Mouse (Mus musculus) induced T-regulatory cell, adult 2 months (primary cell): ENCODE measurements around the gene Sftpd.

Experiments used
- DNase-seq: peaks from one replicate; pipeline ENCODE4 v3.0.0-alpha.2; 2012; ENCODE audit warnings: low read depth

Gene Sftpd

DNA sequence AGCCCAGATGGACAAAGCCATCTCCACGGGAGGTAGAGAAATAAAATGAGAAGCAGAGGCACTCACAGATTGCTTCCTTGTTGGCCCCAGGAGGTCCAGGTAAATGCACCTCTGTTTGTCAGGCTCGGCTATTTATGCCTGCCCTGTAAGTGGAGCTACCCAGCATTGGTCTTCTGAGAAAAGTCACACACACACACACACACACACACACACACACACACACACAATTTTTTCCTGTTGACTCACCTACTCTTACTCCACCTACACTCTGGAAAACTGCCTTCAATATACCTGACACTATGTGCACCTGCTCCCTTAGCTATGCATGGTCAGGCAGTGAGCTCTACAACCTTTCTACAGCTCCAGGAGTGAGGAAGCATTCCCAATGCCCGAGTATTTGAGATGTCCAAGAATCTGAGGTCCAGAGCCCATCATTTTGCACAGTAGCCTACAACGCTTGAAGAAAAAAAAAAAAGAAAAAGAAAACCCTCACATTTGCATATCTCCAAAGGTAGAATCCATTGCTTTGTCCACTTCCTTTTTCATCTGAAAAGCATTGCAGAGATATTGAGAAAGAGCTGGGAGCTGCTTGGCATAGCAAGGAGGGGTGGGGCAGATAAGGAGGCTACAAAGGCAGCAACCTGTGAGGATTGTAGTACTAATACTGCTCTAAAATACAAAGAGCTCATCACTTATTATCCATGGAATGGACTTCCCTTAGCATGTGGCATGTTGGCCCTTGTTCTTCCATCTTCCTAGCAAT, at the start of gene Sftpd:
Gene Sftpd, minus strand, starts transcription at position 91 of the 763 bp plus-strand sequence.
- no peak for DNase-seq

DNA sequence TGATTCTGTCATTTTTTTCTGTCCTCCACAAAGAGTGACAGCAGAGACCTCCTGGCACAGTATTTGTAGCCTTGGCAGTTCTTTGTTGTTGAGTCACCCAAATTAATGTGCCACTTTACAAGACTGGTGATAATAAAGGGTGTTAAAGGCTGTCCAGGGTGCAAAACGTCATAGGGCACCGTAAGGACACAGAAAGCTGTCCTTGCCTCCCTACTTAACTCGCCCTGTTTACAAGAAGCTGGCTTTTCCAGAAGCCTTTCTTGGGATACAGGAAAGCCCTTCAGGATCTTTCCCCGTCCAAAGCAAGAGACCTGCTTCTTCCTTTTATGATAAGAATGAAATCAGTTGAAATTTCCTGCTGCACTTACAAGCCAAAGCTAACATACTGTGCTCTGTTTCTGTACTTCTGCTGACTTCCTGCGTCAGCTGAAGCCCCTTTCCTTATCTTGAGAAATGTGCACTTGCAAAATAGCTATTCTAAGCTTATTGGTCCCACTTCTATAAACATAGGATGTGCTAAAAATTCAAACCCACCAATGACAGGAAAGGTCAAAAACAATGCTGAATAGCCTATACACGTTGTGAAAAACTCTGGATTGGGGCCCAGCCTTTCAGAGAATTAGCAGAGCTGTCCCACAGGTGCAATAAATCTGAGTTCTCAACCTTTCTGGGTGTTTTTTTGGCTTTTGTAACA, 13.2 kb upstream of the Sftpd start:
- DNase-seq, result no peak

DNA sequence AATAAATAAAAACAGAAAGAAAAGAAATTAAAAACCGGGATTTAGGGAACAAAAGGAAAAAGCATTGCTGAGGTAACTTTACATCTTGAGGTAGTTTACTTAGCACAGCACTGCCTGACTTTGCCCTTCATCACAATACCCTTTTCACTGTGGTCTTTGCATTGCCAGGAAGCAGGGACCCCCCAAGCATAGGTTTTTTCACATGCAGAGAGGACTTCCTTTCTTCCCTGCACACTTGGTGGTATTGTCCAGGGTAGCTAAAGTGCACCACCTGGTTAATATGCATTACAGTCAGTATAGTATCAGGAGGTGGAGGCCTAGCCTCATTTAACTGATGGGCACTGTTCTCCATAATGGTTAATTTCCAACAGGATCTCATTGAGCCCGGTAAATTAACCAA, 4.5 kb upstream of the Sftpd start:
- no peak for DNase-seq

DNA sequence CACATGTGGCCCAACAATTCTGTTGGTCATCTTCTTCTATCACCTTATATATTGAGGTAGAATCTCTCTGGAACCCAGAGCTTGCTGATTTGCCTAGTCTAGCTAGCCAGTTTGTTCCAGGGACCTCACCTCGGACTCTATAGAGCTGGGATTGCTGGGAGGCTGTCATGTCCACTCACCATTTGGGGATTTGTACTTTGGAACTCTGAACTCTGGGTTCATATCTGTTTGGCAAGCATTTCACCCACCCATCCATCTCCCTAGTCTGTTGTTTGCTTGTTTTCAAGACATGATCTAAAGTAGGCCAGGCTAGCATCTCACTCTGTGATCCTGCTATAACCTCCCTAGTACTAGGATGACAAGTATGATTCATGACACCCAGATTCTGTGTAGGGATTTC, 10.1 kb downstream of the Sftpd start:
- DNase-seq, result no peak

DNA sequence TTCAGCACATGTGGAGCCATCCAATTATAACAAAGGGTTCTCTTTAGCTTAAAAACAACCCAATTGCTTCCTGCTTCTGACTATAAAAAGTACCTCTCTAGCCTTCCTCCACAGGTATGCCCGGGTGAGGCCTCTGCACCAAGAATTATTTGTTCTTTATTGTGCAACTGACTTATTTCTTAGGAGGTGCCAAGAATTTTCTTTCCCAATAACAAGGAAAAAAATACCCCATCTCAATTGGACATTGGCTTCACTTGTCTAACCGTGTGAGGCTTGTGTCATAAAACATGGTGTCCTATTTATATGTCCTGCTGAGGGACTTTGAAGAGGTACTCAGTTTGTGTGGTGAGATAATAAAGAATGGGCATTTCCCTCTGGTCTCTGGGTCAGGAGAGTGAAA, 14.4 kb downstream of the Sftpd start:
- DNase-seq, result no peak

DNA sequence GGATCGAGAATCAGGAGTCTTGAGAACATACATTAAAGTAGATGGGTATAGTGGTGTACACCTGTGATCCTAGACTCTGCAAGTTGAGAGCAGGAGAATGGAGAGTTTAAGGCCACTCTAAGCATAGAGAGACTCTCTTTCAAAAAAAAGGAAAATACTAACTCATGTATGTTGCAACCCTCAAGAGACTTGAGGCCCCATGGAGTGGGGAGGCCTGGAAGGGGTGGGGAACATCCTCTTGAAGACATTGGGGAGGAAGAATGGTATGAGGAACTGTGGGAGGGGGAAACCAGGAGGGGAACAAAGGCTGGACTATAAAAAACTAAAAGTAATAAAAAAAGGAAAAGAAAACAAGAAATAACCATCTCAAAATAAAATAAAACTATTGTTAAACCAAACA, 16.4 kb downstream of the Sftpd start:
- DNase-seq, result no peak

DNA sequence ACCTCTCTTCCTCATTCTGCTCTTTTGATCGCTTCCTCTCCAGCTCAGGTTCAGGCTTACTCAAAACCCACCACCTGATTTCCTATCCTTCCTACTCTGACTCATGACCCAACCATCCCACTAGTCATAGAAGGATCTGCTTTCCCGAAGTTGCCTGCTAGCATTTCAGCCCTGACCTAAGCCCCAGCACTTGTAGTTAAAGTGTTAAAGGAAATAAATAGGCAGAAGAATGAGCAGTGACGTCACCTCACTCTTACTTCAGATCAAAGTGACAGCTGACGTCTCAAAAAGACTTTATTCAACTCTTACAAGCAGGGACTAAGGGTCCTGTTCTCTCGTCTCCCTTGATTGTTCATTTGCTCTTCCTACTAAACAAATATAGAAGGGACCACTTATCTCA, 17.7 kb downstream of the Sftpd start:
- DNase-seq, result no peak

DNA sequence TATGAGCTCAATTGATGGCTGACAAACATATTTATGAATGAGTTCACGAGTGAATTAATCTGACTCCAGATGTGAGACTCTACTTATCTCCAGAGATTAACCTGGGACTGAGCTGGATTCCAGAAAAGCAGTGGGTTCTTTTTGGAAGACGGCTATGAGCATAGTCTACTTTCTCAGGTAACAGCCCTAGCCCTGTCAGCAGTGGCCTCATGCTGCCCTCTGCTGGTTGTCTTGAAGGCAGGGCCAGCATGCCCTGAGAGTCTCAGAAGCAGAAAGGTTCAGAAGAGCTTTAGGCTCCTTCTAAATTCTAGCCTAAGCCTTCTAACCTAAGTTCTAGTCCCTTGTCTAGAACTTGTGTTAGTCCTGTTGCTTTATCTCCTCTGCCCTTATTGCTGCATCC, 22.3 kb downstream of the Sftpd start:
- DNase-seq, result no peak

DNA sequence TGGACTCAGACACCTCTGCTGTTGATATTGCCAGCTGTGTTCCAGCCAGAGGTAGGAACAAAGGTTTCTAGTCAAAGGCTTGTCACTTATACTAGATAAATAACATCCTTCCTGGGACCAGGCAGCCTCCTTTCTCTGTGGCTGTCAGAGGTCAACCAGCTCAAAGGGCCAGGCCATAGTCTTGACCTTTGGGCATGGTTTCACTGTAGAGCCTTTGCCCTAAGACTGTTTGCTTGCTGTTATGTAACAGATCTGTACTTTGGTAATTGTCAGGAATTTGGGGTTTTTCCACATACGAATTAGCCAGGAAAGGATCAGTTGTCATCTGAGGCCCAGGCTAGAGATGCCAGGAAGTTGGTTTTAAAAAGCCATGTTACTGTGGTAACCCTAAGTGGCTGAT, 24.2 kb downstream of the Sftpd start:
- no peak for DNase-seq

DNA sequence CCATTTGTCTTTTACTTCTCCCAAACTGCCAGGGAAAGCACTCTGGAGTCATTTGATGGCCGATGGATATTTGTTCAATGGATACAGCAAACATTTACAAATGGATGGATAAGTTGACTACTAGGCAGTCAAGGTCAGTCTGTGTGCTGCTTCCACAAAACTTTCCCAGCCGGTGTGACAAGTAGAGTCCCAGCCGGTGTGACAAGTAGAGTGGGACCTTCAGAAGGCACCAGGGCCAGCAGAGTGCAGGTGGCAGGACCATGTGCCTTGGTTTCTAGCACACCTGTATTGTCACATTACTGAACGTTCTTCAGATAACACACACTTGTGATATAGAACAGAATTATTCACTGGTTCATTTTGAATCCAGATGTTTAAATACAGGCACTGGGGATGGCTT, 24.9 kb downstream of the Sftpd start:
- DNase-seq, result no peak

DNA sequence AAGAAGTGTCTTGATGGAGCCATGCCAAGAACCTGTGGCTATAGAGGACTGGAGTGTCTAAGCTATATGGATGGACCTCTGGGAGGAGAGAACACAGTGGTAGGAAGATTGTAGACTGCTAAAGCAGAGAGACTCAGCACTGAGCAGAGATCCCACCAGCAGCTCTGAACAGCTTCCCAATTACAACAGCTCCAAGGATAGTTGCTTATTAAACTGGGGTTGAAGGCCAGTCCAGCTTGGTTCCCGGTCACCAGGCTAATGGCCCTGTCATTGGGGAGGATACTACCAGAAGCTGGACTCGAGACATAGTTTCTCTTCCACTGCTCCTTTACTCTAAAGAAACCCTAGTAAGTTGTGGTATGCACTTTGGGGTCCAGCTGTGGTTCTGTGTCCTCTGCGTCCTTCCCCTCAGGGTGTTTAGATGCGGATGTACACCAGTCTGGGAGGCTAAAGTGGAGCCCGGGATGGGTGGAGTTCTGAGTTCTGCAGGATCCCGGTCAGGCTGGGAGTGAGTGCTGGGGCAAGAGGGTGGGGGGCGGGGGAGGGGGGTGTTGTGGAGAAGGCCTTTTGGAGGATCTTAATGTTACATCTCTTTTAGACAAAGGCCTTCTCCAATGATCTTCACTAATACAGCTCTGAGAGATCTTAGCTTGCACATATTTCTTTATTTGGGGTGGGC, 33.6 kb downstream of the Sftpd start, which contains the start of gene Mbl1:
Gene Mbl1, plus strand, starts transcription at position 239 of the 679 bp plus-strand sequence.
- no peak for DNase-seq

DNA sequence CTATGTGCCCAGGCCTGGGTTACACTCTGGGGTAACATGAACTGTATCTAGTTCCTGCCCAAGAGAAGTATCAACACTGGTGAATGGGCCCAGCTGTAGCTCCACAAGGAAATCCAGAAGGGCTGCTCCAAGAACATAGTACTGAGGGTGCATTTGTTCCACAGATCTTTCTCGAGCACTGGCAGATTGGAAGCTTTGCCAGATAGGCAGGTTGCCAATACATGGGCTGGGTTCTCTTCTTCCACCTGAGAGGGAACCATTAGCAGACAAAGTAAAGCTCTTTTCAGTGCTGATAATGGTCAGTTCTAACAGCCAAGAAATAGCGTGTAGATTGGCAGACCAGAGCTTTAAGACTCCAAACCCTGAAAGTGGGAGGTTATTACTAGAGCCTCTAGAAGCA, 37.6 kb downstream of the Sftpd start:
- DNase-seq, result no peak

DNA sequence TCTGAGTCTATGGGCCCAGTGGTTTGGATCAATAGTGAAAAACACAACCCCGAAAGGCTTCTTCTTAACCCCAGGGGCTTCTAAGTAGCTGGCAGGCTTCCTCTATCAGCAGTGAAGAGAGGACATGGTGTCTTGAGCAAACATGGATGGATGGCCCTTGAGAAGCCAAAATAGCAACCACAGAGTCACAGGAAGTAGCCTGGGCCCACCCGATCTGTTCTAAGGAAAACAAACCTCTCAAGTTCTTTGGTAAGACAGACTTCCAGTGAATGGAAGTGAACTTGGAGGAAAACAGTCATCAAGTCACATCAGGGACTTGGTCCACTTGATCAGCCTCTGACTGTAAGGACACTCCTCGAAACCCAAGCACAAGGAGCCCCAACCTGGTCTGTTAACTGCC, 38.0 kb downstream of the Sftpd start:
- no peak for DNase-seq

DNA sequence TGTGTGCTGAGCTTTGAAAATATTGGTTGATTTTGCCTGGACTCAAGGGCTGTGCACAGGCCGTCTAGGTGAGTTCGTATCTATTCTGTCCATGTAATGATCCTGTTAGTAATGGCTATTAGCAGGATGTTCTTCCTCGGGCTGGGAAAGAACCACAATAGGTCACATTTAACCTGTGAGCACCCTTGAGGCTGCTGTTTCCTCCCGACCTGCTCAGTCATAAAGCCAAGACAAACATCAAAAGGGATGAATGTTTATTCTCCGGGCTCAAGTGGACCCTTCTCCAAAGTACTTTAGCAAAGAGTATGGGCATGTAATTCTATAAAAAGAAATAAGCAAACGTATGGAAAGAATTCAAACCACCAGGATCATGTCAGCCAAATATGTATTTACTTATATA, 38.9 kb downstream of the Sftpd start:
- DNase-seq, result no peak

DNA sequence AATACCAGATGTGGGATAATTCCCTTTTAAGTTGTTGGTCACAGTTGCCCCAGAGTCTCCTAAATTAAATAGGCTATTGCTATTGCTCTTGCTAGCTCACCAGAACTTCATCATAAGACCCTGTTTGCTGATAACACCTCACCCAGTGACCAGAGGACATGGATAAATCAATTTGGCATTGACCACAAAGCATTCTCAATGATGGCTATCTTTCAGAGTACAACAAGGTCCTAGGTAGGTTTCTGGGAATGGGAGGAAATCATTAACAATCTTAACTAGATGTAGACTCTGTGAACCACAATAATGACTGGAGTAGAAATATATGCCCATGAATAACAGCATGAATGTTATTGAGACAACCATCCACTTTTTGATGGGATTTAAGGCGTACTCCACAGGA, 44.3 kb downstream of the Sftpd start:
- no peak for DNase-seq

DNA sequence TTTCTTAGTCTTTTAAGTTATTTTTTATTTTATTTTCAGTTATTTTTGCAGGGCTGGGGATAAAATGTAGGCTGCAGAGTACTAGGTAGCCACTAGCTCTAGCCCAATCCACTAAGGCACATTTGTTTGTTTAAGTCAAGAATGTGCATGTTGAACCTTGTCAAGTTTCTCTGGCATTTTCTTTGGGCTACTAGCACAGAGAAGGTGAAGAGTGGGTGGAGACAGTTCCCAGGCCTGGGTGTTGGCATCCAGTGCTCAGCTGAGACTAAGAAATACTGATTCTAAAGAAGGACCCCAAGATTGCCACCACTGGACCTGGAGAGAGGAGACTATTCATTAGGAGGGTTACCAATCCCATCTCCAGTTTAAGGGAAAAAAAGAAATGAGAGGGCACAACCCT, 47.9 kb downstream of the Sftpd start:
- DNase-seq, result no peak

DNA sequence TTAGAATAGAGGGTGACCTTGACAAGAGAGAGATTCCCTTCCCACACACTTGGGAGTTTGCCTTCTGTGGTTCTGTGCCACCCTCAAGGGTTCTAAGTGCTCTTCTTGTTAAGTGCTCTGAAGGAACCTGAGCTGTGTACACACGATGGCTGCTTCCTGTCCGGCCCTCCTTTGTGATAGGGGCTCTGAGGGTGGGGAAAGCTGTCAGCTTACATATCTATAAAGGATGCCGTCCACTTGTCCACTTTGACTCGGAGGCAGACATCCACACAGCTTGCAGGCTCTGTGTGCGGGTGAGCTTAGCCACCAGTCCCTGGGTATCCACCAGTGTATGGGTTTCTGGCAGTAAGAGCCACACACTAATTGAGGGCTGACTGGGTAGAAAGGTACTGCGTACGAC, 53.4 kb downstream of the Sftpd start, which contains the start of gene Sftpa1:
Gene Sftpa1, plus strand, starts transcription at position 243 of the 400 bp plus-strand sequence.
- DNase-seq, result no peak

DNA sequence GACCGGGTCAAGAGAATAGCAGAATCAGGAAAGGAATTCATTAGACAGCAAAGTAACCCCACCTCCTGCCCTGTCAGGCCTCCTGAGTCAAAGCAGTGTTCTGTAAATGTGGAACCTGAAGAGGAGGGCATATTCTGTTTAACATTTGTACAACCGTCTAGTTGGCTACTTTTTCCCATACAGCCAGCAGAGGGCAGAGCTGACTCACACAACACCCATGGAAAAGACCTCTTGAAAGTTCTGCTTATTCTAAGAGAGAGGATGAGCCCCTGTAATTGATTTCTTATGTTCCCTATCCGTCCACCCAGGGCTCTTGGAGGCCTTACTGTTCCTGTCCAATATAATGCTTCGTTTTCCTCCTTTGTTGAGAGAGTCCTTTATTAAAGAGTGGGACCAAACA, 57.0 kb downstream of the Sftpd start:
- no peak for DNase-seq

DNA sequence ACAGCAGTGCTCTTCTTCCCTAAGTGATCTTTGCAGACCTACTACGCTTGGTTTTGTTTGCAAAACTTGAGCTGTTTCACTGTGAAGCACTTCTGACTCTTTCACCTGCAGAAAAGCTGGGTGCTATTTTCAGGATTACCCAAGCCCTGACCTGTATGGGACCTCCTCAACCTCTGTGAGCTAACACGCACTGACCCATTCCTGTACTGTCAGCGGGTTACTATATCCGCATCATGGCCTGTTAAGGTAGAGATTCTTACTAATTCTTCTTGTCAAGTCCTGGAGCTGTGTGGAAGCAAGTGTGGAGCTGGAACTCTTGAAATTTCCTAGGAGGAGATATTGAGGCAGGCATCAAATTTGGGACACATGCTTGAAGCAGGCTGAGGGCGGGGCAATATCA, 60.3 kb downstream of the Sftpd start:
- DNase-seq, result no peak
